Mouse (Mus musculus): ENCODE results near the gene Lin52. TPM values are rescaled to one million over a fixed set of nuclear protein-coding genes. Genes with fewer than 3 reads are reported as not detected.

Lin52 gene
- polyA plus RNA-seq, 1 experiment from 2014 or later = 14.7 TPM

DNA sequence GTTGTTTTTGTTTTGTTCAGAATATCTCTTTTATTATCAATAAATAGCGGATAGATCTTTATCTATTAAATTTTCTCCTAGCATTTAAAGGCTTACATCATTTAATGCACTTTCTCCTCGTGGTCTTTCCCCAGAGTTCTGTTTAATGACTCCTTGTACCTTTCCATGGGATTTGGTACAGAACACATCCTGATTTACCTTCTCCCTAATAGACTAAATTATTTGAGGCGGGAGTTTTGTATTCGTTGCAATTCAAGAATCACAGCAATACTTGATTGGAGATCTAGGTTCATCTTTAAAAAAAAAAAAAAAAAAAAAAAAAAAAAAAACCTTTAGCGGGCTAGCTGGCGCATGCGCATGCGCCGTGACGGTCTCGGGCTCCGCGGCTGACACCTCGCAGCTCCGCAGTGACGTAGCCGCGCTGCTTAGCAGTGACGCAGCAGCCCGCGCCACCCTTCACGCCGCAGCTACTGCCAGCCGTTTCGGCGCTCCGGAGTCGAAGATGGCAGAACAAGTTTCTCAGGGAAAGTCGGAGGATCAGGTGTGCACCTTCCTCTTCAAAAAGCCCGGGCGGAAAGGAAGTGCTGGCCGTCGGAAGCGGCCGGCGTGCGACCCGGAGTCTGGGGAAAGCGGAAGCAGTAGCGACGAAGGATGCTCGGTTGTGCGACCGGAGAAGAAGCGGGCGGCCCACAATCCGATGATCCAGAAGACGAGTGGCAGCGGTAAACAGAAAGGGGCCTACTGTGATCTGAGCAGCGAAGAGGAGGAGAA, 34.2 kb upstream of the Lin52 start, which contains the start of gene Rnf113a2:
Gene Rnf113a2, plus strand, starts transcription at position 363 of the 771 bp plus-strand sequence.
- H3K27me3 ChIP-seq (ENCODE audit: control insufficient read depth, insufficient read depth, low read length) = no peaks in the 10 kb centered on the region
- peak within 1 kb of the TSS; percentile 26 to 49; a peak in 2 of 4 replicates for H3K27ac ChIP-seq (replicated peaks in 1 of 2; ENCODE audit: control insufficient read depth in 1 of 2, insufficient read depth in 1 of 2, low read depth in 2 of 2, low read length in 2 of 2)
- WGBS = 3% methylated on average over 50 of the region's 50 CpGs

DNA sequence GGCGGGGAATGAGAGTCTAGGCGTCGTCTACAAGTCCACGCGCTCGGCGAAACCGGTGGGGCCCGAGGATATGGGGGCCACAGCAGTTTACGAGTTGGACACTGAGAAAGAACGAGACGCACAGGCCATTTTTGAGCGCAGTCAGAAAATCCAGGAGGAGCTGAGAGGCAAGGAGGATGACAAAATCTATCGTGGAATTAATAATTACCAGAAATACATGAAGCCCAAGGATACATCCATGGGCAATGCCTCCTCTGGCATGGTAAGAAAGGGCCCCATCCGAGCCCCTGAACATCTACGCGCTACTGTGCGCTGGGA, 33.7 kb upstream of the Lin52 start:
- Histone ChIP-seq H3K27ac (replicated peaks in 1 of 2; ENCODE audit: control insufficient read depth in 1 of 2, insufficient read depth in 1 of 2, low read depth in 2 of 2, low read length in 2 of 2) (peak overlapping the region in 1 of 2 experiments; percentile 49; a peak in 1 of 4 replicates), H3K4me3 (ENCODE audit: control insufficient read depth in 1 of 2, insufficient read depth in 1 of 2, low read depth in 1 of 2, low read length in 2 of 2) (peak overlapping the region; percentile 62 to 63), H3K27me3 (ENCODE audit: control insufficient read depth, insufficient read depth, low read length) (no peaks in the 10 kb centered on the region), H3K36me3 (ENCODE audit: control insufficient read depth, insufficient read depth, low read length) (no peaks in the 10 kb centered on the region), H3K4me2 (ENCODE audit: low read length) (peak overlapping the region; percentile 82), H3K4me1 (ENCODE audit: control insufficient read depth in 2 of 2, insufficient read depth in 2 of 2, low read length in 2 of 2) (peaks cover 5 to 8% of the 10 kb centered on the region in 2 experiments; a peak in 3 of 4 replicates), H3K9me3 (ENCODE audit: control insufficient read depth, low read length) (no peaks in the 10 kb centered on the region), H3K9ac (ENCODE audit: low read length) (peak overlapping the region; percentile 78)
- no peak for ATAC-seq (ENCODE audit: insufficient number of reproducible peaks, insufficient read depth, low FRiP score, low read depth)
- WGBS = 36% methylated on average over 18 of the region's 18 CpGs

More for the DNA sequence above, 34.2 kb upstream of the Lin52 start, which contains the start of gene Rnf113a2:
- H3K4me1 ChIP-seq (ENCODE audit: control insufficient read depth in 2 of 2, insufficient read depth in 2 of 2, low read length in 2 of 2) = peaks cover 5 to 8% of the 10 kb centered on the region in 2 experiments; a peak in 3 of 4 replicates
- H3K9ac ChIP-seq (ENCODE audit: low read length) = peak within 1 kb of the TSS; percentile 78
- H3K4me3 ChIP-seq (ENCODE audit: control insufficient read depth in 1 of 2, insufficient read depth in 1 of 2, low read depth in 1 of 2, low read length in 2 of 2) = peak within 1 kb of the TSS; percentile 62 to 63
- peak; percentile 61; the same call in 1 of the 2 replicates for ATAC-seq (ENCODE audit: insufficient number of reproducible peaks, insufficient read depth, low FRiP score, low read depth)
- no peaks in the 10 kb centered on the region for H3K9me3 ChIP-seq (ENCODE audit: control insufficient read depth, low read length)
- no peaks in the 10 kb centered on the region for H3K36me3 ChIP-seq (ENCODE audit: control insufficient read depth, insufficient read depth, low read length)
- peak within 1 kb of the TSS; percentile 82 for H3K4me2 ChIP-seq (ENCODE audit: low read length)

DNA sequence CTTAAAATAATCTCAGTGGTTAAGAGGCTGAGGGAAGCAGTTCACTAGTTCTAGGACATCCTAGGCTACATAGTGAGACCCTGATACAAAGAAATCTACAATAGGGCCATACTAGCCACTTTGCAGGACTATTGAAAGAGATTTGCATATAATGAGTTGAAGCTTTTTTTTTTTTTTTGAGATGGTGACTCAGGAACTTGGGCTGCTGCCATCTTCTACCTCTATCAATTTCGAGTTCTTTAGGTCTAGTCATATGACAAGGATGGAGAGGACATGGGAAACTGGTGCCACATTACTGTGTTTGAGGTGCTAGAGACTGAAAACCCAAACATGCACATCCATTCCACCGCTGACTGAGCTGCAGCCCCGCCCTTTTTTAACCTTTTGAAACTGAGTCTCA, 27.2 kb upstream of the Lin52 start:
- Histone ChIP-seq H3K9ac (ENCODE audit: low read length) (no peak overlapping the region), H3K4me1 (ENCODE audit: control insufficient read depth in 2 of 2, insufficient read depth in 2 of 2, low read length in 2 of 2) (no peaks in the 10 kb centered on the region)
- WGBS = 59% methylated on average over 3 of the region's 3 CpGs

DNA sequence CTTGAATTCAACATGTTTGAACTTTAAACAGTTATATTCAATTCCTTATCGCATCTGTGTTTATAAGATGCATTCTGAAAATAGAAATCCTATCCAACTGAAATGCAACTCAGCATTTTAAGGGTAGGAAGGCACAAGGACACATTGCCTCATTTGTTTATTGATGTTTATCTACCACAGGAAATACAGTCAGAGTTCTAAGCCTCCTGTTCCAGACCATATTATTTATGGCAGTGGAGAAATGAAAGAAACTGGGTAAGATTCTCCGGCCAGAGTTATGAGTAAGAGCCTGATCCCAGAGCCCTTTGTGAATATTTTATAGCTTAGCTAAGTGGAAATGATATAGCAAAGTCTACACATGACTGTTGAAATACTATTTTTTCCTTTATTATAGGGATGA, 21.4 kb upstream of the Lin52 start:
- 91% methylated on average over 2 of the region's 2 CpGs for WGBS
- Histone ChIP-seq H3K4me3 (ENCODE audit: control insufficient read depth in 1 of 2, insufficient read depth in 1 of 2, low read depth in 1 of 2, low read length in 2 of 2) (no peak overlapping the region), H3K4me2 (ENCODE audit: low read length) (no peak overlapping the region), H3K4me1 (ENCODE audit: control insufficient read depth in 2 of 2, insufficient read depth in 2 of 2, low read length in 2 of 2) (no peaks in the 10 kb centered on the region), H3K27ac (replicated peaks in 1 of 2; ENCODE audit: control insufficient read depth in 1 of 2, insufficient read depth in 1 of 2, low read depth in 2 of 2, low read length in 2 of 2) (no peak overlapping the region), H3K27me3 (ENCODE audit: control insufficient read depth, insufficient read depth, low read length) (no peaks in the 10 kb centered on the region), H3K36me3 (ENCODE audit: control insufficient read depth, insufficient read depth, low read length) (peaks cover 34% of the 10 kb centered on the region), H3K9ac (ENCODE audit: low read length) (no peak overlapping the region), H3K9me3 (ENCODE audit: control insufficient read depth, low read length) (no peaks in the 10 kb centered on the region)
- no peak for ATAC-seq (ENCODE audit: insufficient number of reproducible peaks, insufficient read depth, low FRiP score, low read depth)

More for the DNA sequence above, 27.2 kb upstream of the Lin52 start:
- Histone ChIP-seq H3K4me3 (ENCODE audit: control insufficient read depth in 1 of 2, insufficient read depth in 1 of 2, low read depth in 1 of 2, low read length in 2 of 2) (no peak overlapping the region), H3K27ac (replicated peaks in 1 of 2; ENCODE audit: control insufficient read depth in 1 of 2, insufficient read depth in 1 of 2, low read depth in 2 of 2, low read length in 2 of 2) (no peak overlapping the region), H3K36me3 (ENCODE audit: control insufficient read depth, insufficient read depth, low read length) (no peaks in the 10 kb centered on the region), H3K9me3 (ENCODE audit: control insufficient read depth, low read length) (no peaks in the 10 kb centered on the region), H3K27me3 (ENCODE audit: control insufficient read depth, insufficient read depth, low read length) (no peaks in the 10 kb centered on the region), H3K4me2 (ENCODE audit: low read length) (no peak overlapping the region)
- no peak for ATAC-seq (ENCODE audit: insufficient number of reproducible peaks, insufficient read depth, low FRiP score, low read depth)

DNA sequence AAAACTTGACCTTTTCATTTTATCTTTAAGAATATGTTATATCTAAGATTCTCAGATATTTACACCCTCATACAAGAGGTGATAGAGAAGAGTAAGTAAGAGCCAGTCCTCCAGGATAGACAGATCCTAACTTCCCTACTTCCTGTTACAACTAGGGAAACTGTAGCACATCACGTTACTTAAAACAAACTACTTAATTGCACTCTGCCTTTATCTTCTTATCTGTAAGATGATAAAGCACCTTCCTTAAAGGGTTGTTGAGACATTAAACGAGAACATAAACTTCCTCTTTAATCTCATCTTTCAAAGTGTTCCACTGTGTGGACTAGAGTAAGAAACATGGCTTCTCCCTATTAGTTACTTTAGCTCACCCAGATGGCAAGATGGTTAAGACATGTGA, 12.5 kb upstream of the Lin52 start:
- Histone ChIP-seq H3K4me2 (ENCODE audit: low read length) (no peak overlapping the region), H3K9me3 (ENCODE audit: control insufficient read depth, low read length) (no peaks in the 10 kb centered on the region), H3K4me3 (ENCODE audit: control insufficient read depth in 1 of 2, insufficient read depth in 1 of 2, low read depth in 1 of 2, low read length in 2 of 2) (no peak overlapping the region), H3K27ac (replicated peaks in 1 of 2; ENCODE audit: control insufficient read depth in 1 of 2, insufficient read depth in 1 of 2, low read depth in 2 of 2, low read length in 2 of 2) (no peak overlapping the region), H3K27me3 (ENCODE audit: control insufficient read depth, insufficient read depth, low read length) (no peaks in the 10 kb centered on the region), H3K36me3 (ENCODE audit: control insufficient read depth, insufficient read depth, low read length) (peaks cover 35% of the 10 kb centered on the region), H3K4me1 (ENCODE audit: control insufficient read depth in 2 of 2, insufficient read depth in 2 of 2, low read length in 2 of 2) (no peaks in the 10 kb centered on the region), H3K9ac (ENCODE audit: low read length) (no peak overlapping the region)
- WGBS = 52% methylated on average over 2 of the region's 2 CpGs
- no peak for ATAC-seq (ENCODE audit: insufficient number of reproducible peaks, insufficient read depth, low FRiP score, low read depth)

DNA sequence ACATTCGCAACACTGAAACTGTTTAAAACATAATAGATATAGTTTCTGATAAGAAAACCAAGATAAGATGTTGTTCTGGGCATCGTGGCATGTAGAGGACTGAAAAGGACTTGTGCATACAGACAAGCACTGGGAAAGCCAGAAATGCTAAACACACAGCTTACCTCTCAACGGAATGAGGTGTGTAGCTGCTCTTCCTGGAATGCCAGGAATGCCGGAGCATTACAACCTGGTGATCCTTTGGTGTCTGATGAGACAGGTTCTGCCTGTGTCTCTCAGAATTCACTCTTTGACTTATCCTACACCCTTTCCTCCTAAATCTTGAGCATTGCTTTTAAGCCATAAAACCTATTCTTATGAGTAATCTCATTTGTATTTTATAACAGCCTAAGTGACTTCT, 8.7 kb upstream of the Lin52 start:
- peaks cover 19% of the 10 kb centered on the region for H3K36me3 ChIP-seq (ENCODE audit: control insufficient read depth, insufficient read depth, low read length)
- no peaks in the 10 kb centered on the region for H3K27me3 ChIP-seq (ENCODE audit: control insufficient read depth, insufficient read depth, low read length)
- WGBS = 67% methylated on average over 4 of the region's 4 CpGs
- H3K27ac ChIP-seq (replicated peaks in 1 of 2; ENCODE audit: control insufficient read depth in 1 of 2, insufficient read depth in 1 of 2, low read depth in 2 of 2, low read length in 2 of 2) = no peak overlapping the region
- no peaks in the 10 kb centered on the region for H3K9me3 ChIP-seq (ENCODE audit: control insufficient read depth, low read length)
- ATAC-seq (ENCODE audit: insufficient number of reproducible peaks, insufficient read depth, low FRiP score, low read depth) = no peak
- no peak overlapping the region for H3K4me2 ChIP-seq (ENCODE audit: low read length)
- H3K4me1 ChIP-seq (ENCODE audit: control insufficient read depth in 2 of 2, insufficient read depth in 2 of 2, low read length in 2 of 2) = no peaks in the 10 kb centered on the region
- H3K4me3 ChIP-seq (ENCODE audit: control insufficient read depth in 1 of 2, insufficient read depth in 1 of 2, low read depth in 1 of 2, low read length in 2 of 2) = no peak overlapping the region
- H3K9ac ChIP-seq (ENCODE audit: low read length) = no peak overlapping the region

DNA sequence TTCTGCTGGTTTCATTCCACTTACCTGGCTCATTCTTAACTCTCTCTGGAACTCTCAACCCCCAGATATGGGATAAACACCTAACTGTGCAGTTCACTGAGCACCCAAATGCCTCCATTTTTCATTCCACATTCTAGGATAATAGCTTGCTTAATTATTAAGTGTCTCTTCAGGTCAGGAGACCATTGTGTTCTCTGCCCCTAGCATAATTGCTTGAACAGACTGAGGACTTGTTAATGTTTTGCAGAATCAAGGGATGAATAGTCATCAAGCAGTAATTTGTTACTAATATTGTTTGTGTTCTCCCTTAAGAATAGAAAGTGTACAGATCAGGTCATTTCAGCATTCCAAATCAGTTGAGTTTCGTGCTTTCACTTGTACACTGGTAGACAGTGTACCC, 3.8 kb upstream of the Lin52 start:
- H3K4me1 ChIP-seq (ENCODE audit: control insufficient read depth in 2 of 2, insufficient read depth in 2 of 2, low read length in 2 of 2) = peaks cover 2 to 14% of the 10 kb centered on the region in 2 experiments
- no peak overlapping the region for H3K4me3 ChIP-seq (ENCODE audit: control insufficient read depth in 1 of 2, insufficient read depth in 1 of 2, low read depth in 1 of 2, low read length in 2 of 2)
- H3K9me3 ChIP-seq (ENCODE audit: control insufficient read depth, low read length) = no peaks in the 10 kb centered on the region
- no peak for ATAC-seq (ENCODE audit: insufficient number of reproducible peaks, insufficient read depth, low FRiP score, low read depth)
- H3K27me3 ChIP-seq (ENCODE audit: control insufficient read depth, insufficient read depth, low read length) = no peaks in the 10 kb centered on the region
- H3K9ac ChIP-seq (ENCODE audit: low read length) = no peak overlapping the region
- no peak overlapping the region for H3K27ac ChIP-seq (replicated peaks in 1 of 2; ENCODE audit: control insufficient read depth in 1 of 2, insufficient read depth in 1 of 2, low read depth in 2 of 2, low read length in 2 of 2)
- no peaks in the 10 kb centered on the region for H3K36me3 ChIP-seq (ENCODE audit: control insufficient read depth, insufficient read depth, low read length)
- 76% methylated on average over 1 of the region's 1 CpGs for WGBS
- no peak overlapping the region for H3K4me2 ChIP-seq (ENCODE audit: low read length)
